Mouse (Mus musculus) kidney, postnatal 14 days (tissue): Measurements from ENCODE around the gene Mecom.
"Not testable (repeated sequence)": the region's sequence is repeated elsewhere in the genome, so short reads cannot be mapped to it uniquely, and the experiment has no call there.

Experiments
- DNase-seq: peaks from one replicate; pipeline ENCODE4 v3.0.0; 2022; ENCODE audit warnings: mixed read lengths

The Mecom gene

GRCm38 (mm10) chr3:30547908-30548307 lies at the start of gene Mecom:
Mecom (minus strand) TSS chr3:30548008.
- no peak for DNase-seq

- DNase-seq, result no peak
These were observed 49.5 kb upstream of the Mecom start for GRCm38 (mm10) chr3:30597271-30597670.

- peak; percentile 72 for DNase-seq
These were observed 47.5 kb upstream of the Mecom start for GRCm38 (mm10) chr3:30595111-30595832.

- DNase-seq, result peak; percentile 39
These were observed 46.1 kb upstream of the Mecom start for GRCm38 (mm10) chr3:30593719-30594485.

- peak; percentile 71 for DNase-seq
These were observed 44.6 kb upstream of the Mecom start for GRCm38 (mm10) chr3:30592418-30592853.

GRCm38 (mm10) chr3:30588865-30589264 lies 41.1 kb upstream of the Mecom start:
- DNase-seq, result no peak

GRCm38 (mm10) chr3:30573549-30573948 lies 25.7 kb upstream of the Mecom start:
- DNase-seq, result no peak

- DNase-seq, result not testable (repeated sequence)
These were observed 18.5 kb upstream of the Mecom start for GRCm38 (mm10) chr3:30566333-30566732.

GRCm38 (mm10) chr3:30560677-30561314 lies 13.0 kb upstream of the Mecom start:
- DNase-seq, result no peak

GRCm38 (mm10) chr3:30553741-30554140 lies 5.9 kb upstream of the Mecom start:
- DNase-seq, result peak; percentile 31

- DNase-seq, result no peak
These were observed 2.4 kb upstream of the Mecom start for GRCm38 (mm10) chr3:30550218-30550617.

- no peak for DNase-seq
These were observed 1.1 kb upstream of the Mecom start for GRCm38 (mm10) chr3:30548928-30549327.

GRCm38 (mm10) chr3:30546831-30547369 lies 908 bp downstream of the Mecom start:
- peak; percentile 56 for DNase-seq

- peak; percentile 3 for DNase-seq
These were observed 1.4 kb downstream of the Mecom start for GRCm38 (mm10) chr3:30546366-30546765.

- DNase-seq, result no peak
These were observed 2.6 kb downstream of the Mecom start for GRCm38 (mm10) chr3:30545246-30545645.

GRCm38 (mm10) chr3:30544305-30544704 lies 3.5 kb downstream of the Mecom start:
- no peak for DNase-seq

GRCm38 (mm10) chr3:30535821-30536220 lies 12.0 kb downstream of the Mecom start:
- no peak for DNase-seq

- not testable (repeated sequence) for DNase-seq
These were observed 27.1 kb downstream of the Mecom start for GRCm38 (mm10) chr3:30520751-30521150.

GRCm38 (mm10) chr3:30519425-30519824 lies 28.4 kb downstream of the Mecom start:
- no peak for DNase-seq

- no peak for DNase-seq
These were observed 32.0 kb downstream of the Mecom start for GRCm38 (mm10) chr3:30515795-30516170.

GRCm38 (mm10) chr3:30514901-30515794 lies 32.7 kb downstream of the Mecom start:
- peak; percentile 86 for DNase-seq

GRCm38 (mm10) chr3:30514051-30514754 lies 33.6 kb downstream of the Mecom start:
- peak; percentile 45 for DNase-seq
